ENCODE assay signal across 7 mouse cellular contexts in the genomic region with DNA sequence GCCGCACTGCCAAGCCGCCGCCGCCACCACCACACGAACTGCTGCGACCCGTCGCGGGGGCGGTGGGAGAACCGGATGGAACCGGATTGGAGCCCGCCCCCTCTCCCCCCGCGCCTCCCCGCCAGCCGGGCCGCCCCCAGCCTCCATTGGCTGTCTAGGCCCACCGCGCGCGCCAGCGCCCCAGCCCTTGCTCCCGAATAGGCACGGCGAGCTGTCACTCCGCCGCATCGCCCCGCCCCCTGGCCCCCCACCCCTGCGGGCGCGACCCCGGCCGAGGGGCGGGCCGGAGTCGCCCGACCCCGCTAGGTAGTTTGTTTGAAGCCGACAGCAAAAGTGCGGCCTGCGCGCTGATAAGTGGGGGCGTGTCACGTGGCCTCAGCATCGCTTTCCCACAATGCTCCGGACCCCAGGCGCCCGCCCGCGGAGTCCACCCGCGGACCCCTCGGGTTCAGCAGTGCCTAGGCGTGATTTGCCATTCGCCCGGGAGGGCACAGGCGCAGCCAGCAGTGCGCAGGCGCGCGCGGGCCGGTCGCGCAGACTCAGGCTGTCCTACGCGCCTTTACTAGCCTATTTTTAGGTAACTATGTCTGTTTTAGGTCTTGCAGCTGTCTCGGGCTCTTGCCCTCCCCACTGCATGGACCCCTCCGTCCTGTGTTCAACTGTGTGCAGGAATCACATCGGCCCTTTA. TPM values are rescaled to one million over a fixed set of nuclear protein-coding genes. Genes with fewer than 3 reads are reported as not detected.
A peak's percentile ranks its signal among the peaks of the same experiment; 100 is the strongest.
DNase-seq lines count a peak whose midpoint lies in the region; ATAC-seq lines count a peak whose summit lies in the region.

A gene (minus strand): TSS at position 73 of the 688 bp plus-strand sequence.

- under 1% methylated on average over 68 of the region's 72 CpGs for WGBS in intestine, embryonic 16.5 days
- WGBS in midbrain, embryonic 11.5 days, result under 1% methylated on average over 61 of the region's 72 CpGs

- peaks cover 14% of the 10 kb centered on the region for H3K4me1 ChIP-seq in intestine, embryonic 16.5 days (ENCODE audit: control insufficient read depth, insufficient read depth, low read length)
- peaks cover 13% of the 10 kb centered on the region for H3K4me1 ChIP-seq in midbrain, embryonic 11.5 days (ENCODE audit: control insufficient read depth, insufficient read depth, low read length)

- no peaks in the 10 kb centered on the region for H3K27me3 ChIP-seq in intestine, embryonic 16.5 days (replicated peaks; ENCODE audit: control insufficient read depth, insufficient read depth, low read length)
- H3K27me3 ChIP-seq in midbrain, embryonic 11.5 days (ENCODE audit: control insufficient read depth, insufficient read depth, low read length), result 0 out of 2 replicates have a peak, but pooled peaks cover 3% of the 10 kb centered on the region

- H3K9me3 ChIP-seq in intestine, embryonic 16.5 days (ENCODE audit: control insufficient read depth, low read length), result no peaks in the 10 kb centered on the region
- H3K9me3 ChIP-seq in midbrain, embryonic 11.5 days (ENCODE audit: control insufficient read depth, low read length), result no peaks in the 10 kb centered on the region

- DNase-seq in adrenal gland, adult 2 months, result peak; percentile 99
- DNase-seq in embryo, embryonic 11.5 days (ENCODE audit: low read depth, low spot score), result peak; percentile 96
- DNase-seq in gastrocnemius, postnatal 4 days (ENCODE audit: low spot score in 2 of 2), result peak; percentile 98 to 99
- peak; percentile 92 to 94 for DNase-seq in left cerebral cortex, postnatal 36 days (ENCODE audit: low spot score in 2 of 2)
- peak; percentile 99 for DNase-seq in midbrain, embryonic 11.5 days (ENCODE audit: low spot score, missing footprints)
- peak; percentile 98 for DNase-seq in skeletal muscle tissue, adult 2 months (ENCODE audit: low read depth, low spot score)

- peak within 1 kb of the TSS; percentile 85 for H3K27ac ChIP-seq in intestine, embryonic 16.5 days (ENCODE audit: low read length)
- peak within 1 kb of the TSS; percentile 96 for H3K27ac ChIP-seq in midbrain, embryonic 11.5 days (ENCODE audit: low read depth, low read length)

- H3K36me3 ChIP-seq in intestine, embryonic 16.5 days (ENCODE audit: control insufficient read depth, insufficient read depth, low read length), result peaks cover 16% of the 10 kb centered on the region
- H3K36me3 ChIP-seq in midbrain, embryonic 11.5 days (ENCODE audit: control insufficient read depth, insufficient read depth, low read length), result peaks cover 20% of the 10 kb centered on the region

- peak within 1 kb of the TSS; percentile 96 for H3K9ac ChIP-seq in intestine, embryonic 16.5 days (ENCODE audit: low read depth, low read length)
- H3K9ac ChIP-seq in midbrain, embryonic 11.5 days (ENCODE audit: low read length), result peak within 1 kb of the TSS; percentile 99

- intact Hi-C loops in left cerebral cortex, postnatal 36 days (cut with DNase I), result loop anchor here (1.0 to 2.0 kb wide), 2 partner anchors 17 to 46 kb away; a partner anchor contains a TSS

- H3K4me3 ChIP-seq in intestine, embryonic 16.5 days (ENCODE audit: low read length), result peak within 1 kb of the TSS; percentile 85
- H3K4me3 ChIP-seq in midbrain, embryonic 11.5 days (ENCODE audit: low read depth, low read length), result peak within 1 kb of the TSS; percentile 97

- peak; percentile 97 for ATAC-seq in intestine, embryonic 16.5 days
- ATAC-seq in midbrain, embryonic 11.5 days (ENCODE audit: low FRiP score), result peak; percentile 98

- H3K4me2 ChIP-seq in intestine, embryonic 16.5 days (ENCODE audit: low read depth, low read length), result peak within 1 kb of the TSS; percentile 83
- peak within 1 kb of the TSS; percentile 95 for H3K4me2 ChIP-seq in midbrain, embryonic 11.5 days

RNA-seq across cellular contexts. Expression of the gene that starts here (rescaled TPM):
- total RNA-seq in adrenal gland, adult 2 months (2021), result 100 to 1,000 TPM; 215 to 238 TPM
- polyA plus RNA-seq in adrenal gland, adult 2 months (2012; rRNA removed), result 12.9 and 14.9 TPM in 2 replicates
- 100 to 1,000 TPM; 172 to 185 TPM for total RNA-seq in gastrocnemius, postnatal 4 days (2021)
- polyA plus RNA-seq in intestine, embryonic 16.5 days (2015; fragmentation: Nextera tagmentation; extraction: Ambion mirVana), result 404 and 487 TPM in 2 replicates
- total RNA-seq in left cerebral cortex, postnatal 36 days (2021), result 10 to 100 TPM; 56.2 to 58.2 TPM
- 886 and 907 TPM in 2 replicates for polyA plus RNA-seq in midbrain, embryonic 11.5 days (2014; fragmentation: Nextera tagmentation; extraction: Ambion mirVana)

Comparison
In these comparisons a context has a peak if more than half of its experiments do, and no peak if none do; other contexts are left out.
1. Peak in every context shown above with its lines: DNase-seq, ATAC-seq, H3K4me3 ChIP-seq and H3K27ac ChIP-seq.
2. RNA of the gene that starts here (polyA plus RNA-seq): 886 to 907 TPM in midbrain, embryonic 11.5 days and 404 to 487 TPM in intestine, embryonic 16.5 days; 12.9 to 14.9 TPM in adrenal gland, adult 2 months; every median in the first group is over 10 times any median in the second.